Mouse (Mus musculus) intestine, embryonic 14.5 days (tissue): Measurements from ENCODE around the gene Prl7d1. TPM values are rescaled to one million over a fixed set of nuclear protein-coding genes. Genes with fewer than 3 reads are reported as not detected.

Source experiments
- polyA plus RNA-seq: library from polyadenylated mRNA; unstranded; fragments of >200 nt; fragmentation: Nextera tagmentation; extraction: Ambion mirVana; gene quantifications from 2 replicates; pipeline ENCODE4 v1.2.1, GENCODE M21; 2014

Gene Prl7d1
- polyA plus RNA-seq, 1 experiment from 2014 or later, result not detected

Other genes starting within 250 kb of the Prl7d1 start
- not detected in 2 replicates for gene Prl8a8, start 203.5 kb downstream of the Prl7d1 start, polyA plus RNA-seq
- not detected in 2 replicates for gene Prl8a9, start 152.1 kb downstream of the Prl7d1 start, polyA plus RNA-seq
- not detected in 2 replicates for gene Prl8a1, start 134.6 kb downstream of the Prl7d1 start, polyA plus RNA-seq
- gene Prl7b1, start 106.2 kb downstream of the Prl7d1 start, polyA plus RNA-seq, result not detected in 2 replicates
- gene Prl7a1, start 74.2 kb downstream of the Prl7d1 start, polyA plus RNA-seq, result not detected in 2 replicates
- gene Prl7a2, start 48.7 kb downstream of the Prl7d1 start, polyA plus RNA-seq, result not detected in 2 replicates
- gene Prl7c1, start 64.1 kb upstream of the Prl7d1 start, polyA plus RNA-seq, result not detected in 2 replicates
- not detected in 2 replicates for gene Prl2a1, start 84.9 kb upstream of the Prl7d1 start, polyA plus RNA-seq
- not detected in 2 replicates for gene Prl2c1, start 132.6 kb upstream of the Prl7d1 start, polyA plus RNA-seq